Mouse (Mus musculus) liver, adult 2 months (tissue): ENCODE measurements around the gene Hmg20b.

Source experiments
- CTCF ChIP-seq: fragments of 200-500 bp; IDR thresholded peaks from 2 replicates; pipeline ENCODE4 v1.5.1; 2011; ENCODE audit warnings: low read depth, low read length, control low read depth
- POLR2A ChIP-seq: fragments of 200-500 bp; IDR thresholded peaks from 2 replicates; pipeline ENCODE4 v1.6.1; 2011; ENCODE audit warnings: low read length, control low read depth; ENCODE audit not compliant: insufficient read depth; ENCODE audit errors: extremely low read depth

- no peak for TF ChIP-seq POLR2A
- no peak for TF ChIP-seq CTCF
Observed at GRCm38 (mm10) chr10:81378553-81379182, 28.4 kb upstream of the Hmg20b start.
